Mouse (Mus musculus): ENCODE data around the gene Mapkapk2.
A peak's percentile ranks its signal among the peaks of the same experiment; 100 is the strongest.

Gene Mapkapk2

DNA sequence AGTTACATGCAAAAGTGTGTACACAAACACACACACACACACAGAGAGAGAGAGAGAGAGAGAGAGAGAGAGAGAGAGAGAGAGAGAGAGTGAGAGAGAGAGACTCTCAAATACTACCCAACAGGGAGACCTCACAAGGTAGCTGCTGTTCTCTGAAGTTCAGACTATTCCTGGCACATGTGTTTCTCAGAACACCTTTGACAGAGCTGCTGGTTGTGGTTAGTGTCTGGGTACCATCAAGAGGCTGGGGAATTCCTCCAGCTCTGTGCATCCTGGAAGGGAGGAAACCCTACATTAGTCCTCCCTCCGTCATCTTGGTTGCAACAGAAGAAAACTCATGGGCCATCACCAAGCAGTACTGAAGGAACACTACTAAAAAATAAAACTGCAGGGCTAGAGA, 16.9 kb downstream of the Mapkapk2 start:
- no peak for DNase-seq

DNA sequence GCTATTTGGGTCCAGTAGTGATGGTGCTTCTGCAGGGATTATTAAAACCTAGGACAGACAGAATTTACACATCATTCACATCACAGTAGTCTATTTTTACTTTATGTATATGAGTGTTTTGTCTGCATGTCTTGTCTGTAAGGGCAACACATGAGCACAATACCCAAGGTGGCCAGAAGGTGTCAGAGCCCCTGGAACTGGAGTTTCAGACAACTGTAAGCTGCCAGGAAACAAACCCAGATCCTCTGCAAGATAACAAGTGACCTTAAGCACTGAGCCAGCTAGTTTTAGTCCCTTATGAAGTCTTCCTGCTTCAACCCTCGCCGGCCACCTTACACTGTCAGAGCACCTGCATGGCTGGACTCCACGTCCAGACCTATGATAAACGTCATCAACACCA, 17.9 kb downstream of the Mapkapk2 start:
- peak; percentile 71 for DNase-seq

DNA sequence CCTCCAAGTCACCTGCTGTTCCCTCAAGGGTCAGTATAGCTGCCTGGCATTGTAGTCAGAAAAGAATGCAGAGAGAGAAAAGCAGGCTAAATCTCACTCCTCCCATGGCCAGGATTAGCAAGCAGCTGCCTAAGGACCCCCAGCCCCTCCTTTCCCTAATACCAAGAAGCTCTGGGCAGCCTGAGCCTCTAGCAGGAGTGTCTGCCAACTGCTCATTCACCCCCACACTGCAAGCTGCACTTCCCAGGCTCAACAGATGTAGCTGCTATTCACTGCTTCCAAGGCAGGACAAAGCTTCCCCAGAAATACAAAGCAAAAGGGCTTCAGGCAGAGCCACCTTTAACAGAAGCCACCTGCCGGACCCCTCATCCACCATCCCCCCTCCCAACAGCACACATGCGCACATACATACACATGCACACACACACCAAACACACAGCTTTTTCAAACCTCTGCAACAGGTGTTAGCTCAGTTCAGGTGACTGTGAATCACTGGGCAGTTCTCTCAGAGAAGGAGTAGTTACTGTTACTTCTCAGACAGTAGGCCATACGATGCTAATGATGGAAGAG, 18.8 kb downstream of the Mapkapk2 start:
- peak; percentile 30 for DNase-seq

DNA sequence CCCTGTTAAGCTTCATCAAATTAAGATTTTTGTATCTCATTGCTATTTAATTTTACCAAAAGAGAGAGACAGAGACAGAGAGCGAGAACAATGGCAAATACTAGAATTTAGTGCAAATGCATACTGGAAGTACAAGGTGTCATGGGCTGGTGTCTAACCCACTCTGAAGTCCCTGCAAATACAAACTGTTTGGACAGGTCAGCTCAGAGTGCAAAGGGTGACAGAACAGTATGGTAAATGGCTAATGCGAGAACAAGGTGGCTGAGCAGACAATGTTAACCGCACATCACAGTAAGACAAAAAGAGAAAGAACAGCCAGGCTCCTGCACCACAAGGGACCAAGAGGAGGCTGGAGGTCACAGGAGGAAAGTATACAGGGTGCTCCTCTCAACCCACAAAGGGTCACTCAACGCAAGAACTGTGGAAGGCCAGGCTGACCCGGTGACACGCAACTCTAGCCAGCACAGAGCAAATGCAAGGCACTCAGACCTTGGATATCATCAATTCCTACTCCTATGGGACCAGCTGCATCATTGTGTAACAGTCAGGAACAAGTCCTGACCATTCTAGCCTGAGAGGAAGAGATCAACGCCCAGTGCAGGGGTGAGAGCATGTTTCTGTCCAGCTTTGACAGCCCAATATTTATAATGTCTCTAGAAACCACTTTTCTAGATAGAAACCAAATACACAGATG, 22.4 kb downstream of the Mapkapk2 start:
- no peak for DNase-seq

DNA sequence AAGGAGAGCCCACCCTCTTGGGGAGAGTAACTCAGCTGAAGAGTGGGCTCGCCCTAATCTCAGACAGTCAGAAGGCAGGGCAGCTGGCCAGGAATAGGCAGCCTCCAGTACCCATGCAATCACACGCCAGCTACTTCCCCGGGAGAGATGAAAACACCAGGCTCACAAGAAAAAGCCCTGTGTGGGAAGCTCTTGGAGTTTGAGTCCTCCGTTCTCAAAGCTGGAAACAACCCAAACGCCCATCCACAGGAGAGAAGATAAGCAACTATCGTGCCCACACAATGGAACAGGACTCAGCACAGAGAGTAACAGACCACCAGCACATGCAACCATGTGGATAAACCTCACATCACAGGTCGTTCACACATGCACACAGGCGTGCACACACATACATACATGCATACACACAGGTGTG, 23.1 kb downstream of the Mapkapk2 start:
- no peak for DNase-seq

DNA sequence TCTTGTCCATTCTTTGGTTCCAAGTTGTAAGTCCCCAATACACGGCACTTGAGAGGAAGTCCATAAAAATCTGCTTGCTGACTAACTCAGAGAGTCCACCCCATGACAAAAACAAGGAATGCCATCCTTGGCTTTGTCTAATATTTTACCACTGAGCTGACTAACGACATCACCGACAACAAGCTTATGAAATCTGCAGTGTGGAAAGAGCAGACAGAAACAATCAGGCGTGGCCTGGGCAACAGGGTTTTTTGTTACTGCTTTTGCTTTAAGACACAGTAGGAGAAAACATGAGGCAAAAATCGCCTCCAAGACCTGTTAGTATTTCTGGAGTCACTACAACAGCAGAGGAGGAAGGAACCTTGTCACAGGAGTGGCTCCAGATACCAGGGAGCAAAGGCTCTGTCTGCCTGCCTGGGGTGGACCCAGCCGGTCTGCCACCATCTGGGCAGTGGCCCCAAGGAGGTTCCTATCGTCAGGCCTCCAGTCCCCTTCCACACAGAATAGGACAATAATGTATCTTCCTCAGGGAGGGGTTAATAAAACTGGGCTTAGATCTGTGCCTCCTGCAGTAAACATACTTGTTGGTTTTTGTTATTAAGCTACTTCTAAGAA, 25.1 kb downstream of the Mapkapk2 start:
- no peak for DNase-seq

DNA sequence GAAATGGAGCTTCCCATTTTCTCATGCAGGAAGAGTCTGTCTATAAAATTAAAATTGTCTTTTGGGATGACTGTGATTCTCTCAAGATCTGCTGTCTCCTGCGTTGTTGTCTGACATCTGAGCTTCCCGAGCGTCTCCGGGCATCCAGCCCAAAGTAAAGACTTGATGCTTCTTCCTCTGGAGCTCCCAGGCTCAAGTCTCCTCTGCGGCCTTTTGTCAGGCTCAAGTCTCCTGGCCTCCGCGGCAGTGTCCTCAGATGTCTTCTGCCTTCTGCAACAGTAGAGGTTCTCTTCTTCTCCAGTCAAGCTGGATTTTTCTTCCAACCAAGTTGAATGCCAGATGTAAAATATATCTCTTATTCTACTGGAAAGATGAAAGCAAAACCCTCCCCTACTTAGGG, 28.6 kb downstream of the Mapkapk2 start:
- no peak for DNase-seq

DNA sequence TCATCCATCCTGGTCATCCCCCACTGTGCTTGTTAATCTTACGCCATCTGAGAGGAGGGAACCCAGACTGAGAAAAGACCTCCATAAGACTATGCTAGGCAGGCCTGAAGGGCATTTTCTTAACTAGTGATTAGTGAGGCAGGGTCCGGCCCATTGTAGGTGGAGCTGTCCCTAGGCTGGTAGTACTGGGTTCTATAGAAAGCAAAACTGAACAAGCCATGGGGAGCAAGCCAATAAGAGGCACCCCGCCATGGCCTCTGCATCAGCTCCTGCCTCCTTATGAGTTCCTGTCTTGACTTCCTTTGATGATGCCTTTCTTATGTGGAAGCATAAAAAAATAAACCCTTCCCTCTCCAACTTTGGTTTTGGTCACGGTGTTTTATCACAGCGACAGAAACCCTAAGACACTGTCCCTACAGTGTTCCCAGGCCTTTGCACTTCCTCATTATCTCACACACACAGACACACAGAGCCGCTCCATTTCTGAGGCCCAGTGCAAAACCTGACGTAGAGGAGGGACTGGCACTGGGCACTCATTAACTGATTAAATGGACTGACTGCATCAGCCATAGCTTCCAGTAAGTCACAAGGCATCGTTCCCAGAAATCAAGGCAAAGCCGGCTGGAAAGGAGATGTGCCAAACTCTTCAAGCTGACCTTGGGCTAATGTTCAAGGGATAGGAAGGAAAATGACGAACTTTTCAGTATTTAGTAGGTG, 29.5 kb downstream of the Mapkapk2 start:
- no peak for DNase-seq

DNA sequence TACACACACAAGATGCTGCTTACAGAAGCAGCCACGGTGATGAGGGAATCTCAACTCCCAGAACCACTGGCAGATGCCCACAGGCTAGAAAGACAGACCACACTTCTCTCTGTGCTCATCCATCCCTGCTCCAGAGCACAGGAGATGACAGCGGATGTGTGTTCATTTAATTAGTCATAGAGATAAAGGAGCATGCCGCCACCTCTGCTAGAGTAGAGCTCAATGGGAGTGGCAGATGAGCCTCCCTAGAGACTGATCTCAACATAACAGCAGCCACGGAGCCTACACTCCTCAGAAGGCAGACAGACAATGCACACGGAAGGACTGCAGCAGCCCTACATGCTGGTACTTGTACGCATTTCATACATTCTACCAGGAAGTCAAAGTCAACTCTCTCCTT, 33.4 kb downstream of the Mapkapk2 start:
- no peak for DNase-seq

DNA sequence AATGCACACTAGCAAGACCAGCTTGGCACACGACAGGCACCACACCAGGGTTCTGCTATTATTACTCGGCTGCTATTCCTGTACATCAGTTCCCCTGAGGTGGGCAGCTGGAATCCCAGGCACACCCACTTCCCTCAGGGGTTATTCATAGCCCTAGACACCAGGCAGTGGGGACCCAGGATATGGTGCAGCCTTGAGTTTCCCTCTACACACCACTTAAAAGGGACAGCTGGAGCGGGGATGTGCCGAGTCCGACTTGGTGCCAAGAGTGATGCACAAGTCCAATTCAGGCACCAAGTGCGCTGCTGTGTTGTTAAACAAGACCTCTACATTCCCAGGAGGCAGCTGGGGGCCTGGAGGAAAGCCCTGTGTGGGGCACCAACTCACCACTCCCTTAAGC, 34.8 kb downstream of the Mapkapk2 start:
- DNase-seq, result no peak

DNA sequence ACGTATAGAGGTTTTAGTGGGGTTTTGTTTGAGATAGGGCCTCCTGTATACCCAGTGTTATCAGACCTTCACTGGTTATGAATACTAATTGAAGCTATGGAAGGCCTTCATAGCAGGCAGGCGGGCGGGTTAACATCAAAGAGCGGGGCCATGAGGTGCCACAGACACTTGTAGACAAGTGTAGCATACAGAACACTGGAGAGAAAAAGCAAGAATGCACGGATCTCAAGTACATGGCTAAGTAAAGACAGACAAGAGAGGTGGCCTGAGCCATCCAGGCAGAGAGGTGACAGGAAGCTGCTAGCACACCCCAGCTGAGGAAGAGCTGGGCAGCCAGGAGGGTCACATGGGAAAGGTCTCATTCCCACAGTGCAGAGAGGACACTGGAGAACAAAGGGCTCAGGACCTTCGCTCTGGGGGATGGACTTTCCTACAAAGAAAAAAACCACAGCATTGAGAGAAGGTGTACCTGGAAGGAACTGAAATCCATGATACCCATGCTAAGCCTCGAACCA, 35.8 kb downstream of the Mapkapk2 start:
- no peak for DNase-seq

DNA sequence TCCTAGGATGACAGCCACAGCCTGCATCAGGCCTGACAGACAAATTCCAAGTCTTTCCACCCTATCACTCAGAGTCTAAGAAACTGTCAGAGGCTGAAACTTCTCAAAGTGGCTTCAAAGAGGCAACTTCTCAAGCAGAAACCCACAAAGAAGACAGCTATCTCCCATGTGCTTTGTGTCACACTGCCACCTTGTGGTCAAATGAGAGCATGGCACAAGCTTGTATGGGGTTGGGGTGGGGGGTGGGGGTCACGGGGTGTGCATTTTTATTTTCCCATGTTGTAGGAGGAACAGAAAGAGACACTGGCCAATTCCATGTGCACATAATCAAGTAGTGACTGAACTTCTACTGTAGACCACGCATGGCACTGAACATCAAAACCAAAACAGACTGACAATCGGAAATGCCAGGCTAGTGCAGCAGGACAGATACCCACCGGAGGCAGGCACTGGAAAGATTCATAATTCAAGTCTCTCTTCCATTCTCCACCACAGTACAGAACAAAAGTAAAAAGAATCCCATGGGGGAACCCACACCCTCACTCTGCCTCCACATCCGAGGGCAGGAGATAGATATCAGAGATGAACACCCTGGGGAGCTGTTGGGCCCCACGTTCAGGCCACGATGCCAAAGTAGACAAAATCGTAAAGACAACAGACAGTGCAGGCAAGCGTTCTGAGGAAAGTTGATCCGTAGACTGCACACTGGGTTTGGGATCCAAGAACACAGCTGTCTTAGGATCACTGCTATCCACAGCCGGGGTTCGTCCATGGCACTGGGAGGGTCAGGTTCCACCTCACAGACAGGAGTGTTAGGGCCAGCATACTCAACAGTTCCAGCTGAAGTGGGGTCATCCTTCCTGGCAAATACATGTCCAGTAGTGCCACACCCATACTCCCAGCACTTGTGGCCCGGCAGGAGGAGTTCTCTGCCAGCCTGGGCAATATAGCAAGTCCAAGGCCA, 37.1 kb downstream of the Mapkapk2 start:
- peak; percentile 76 for DNase-seq

DNA sequence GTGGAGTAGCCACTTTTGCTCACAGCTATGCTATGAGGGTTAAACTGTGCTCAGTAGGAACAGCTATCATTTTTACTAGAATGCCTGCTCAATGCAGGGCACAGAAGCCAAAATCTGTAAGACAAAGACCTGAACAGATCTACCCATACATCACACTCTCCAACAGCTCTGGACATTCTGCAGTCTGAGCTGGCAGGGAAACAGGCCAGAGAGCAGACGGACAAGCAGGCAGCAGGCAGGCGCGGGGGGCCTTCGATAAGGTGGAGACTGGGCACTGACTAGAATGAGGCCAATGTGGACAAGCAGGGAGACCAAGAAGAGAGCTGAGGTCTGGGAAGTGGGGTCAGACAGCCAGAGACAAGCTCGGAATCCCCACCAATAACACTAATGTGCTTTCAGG, 37.8 kb downstream of the Mapkapk2 start:
- DNase-seq, result no peak

DNA sequence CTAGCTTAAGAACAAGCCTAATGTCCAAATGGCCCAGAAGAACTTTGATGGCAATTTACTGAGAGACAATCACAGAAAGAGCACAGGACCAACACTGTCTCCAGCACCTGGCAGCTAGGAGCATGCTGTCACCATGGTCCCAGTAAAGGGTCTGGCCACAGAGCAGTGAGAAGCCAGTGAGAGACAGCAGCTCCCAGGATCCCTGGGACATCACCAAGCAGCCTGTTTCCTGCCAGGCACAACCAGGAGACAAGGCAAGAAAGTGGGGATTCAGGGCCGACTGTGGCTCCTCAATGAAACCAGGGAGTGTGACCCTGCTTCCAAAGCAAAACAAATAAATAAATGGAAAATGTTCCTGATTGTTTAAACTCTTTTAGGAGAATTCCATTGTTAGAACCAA, 38.2 kb downstream of the Mapkapk2 start:
- no peak for DNase-seq

DNA sequence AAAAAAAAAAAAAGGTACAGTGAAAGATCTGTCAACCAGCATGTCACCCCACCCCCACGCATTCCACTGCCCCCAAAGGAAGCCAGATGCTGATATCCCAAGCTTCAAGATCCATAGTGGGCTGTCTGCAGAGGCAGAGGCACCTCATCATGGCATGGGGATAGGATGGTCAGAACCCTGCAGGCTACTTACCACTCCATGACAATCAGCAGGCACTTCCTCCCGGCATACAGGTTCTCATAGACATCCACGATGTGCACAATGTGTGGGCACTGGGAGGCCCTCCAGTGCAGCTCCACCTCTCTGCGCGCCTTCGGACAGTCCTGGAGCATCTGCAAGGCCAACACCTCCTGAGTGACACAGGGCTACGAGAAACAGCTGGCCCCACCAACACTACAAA, 39.2 kb downstream of the Mapkapk2 start:
- no peak for DNase-seq

DNA sequence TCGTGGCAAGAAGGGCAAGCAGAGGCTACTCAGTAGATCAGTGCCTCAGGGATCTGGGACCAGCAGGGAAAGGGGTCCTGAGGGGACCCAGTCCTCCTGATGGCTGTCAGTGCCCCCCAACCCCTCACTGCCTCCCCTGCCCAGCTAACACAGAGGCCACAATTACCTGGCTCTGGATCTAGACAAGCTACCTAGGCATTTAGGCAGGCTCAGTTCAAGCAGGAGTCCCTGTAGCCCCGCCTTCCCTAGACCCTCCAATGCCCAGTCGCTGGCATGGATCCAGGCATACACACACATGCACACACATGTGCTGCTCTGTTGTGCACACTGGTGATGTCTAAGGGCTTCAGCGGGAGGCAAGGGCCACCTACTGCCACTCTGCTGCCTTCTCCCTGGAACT, 43.4 kb downstream of the Mapkapk2 start:
- DNase-seq, result no peak

DNA sequence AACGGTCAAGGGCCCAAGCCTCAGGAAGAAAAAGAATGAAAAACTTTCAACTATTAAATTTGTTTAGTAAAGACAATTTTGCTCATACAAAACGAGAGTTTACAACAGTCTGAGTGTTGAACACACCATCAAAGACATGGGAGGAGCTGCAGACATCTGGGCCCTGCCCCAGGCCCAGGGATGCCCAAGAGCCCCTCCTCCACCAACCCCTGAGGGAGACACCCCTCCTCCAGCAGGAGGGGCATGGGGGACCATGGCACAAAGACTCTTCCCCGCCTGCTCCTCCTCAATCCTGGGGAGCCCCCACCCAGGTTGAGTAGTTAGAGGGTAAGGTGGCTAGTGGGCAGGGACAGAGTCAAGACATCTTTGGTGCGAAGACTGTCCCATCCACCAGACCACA, 44.0 kb downstream of the Mapkapk2 start:
- DNase-seq, result no peak

DNA sequence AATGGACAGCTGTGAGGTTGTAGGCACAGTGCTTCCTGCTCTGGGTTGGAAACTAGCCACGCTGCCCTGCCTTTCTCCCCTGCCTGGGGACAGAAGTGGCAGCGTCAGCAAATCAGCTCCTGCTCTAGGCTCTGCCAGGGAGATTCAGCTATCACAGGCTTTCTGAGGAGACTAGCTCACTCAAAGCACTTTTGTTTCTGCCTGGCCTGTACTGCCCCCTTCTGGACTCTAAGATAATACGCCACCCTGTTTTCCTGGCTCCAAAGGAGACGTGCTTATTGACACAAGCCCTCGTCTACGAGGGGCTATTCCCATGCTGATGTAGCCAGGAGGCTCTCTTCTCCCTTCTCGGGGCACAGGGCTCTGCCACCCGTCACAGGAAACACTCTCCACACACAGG, 44.4 kb downstream of the Mapkapk2 start:
- peak; percentile 64 for DNase-seq

DNA sequence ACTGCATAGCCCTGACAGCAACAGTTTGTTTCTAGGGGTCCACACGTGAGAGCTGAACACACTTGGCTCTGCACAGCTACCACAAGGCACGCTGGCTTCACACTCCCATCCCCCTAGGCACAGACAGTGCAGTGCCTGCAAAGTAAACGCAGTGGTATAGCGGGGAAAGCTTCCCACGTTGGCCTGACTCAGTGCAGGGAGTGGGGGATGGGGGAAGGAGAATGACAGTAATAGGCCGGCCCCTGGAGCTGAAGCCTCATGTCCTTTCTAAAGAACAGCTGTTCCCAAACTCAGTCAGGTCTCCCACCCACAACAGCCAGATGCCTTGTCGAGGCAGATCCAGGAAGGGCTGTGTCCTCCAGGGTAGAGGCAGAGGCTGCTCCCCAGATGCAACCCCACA, 46.6 kb downstream of the Mapkapk2 start:
- no peak for DNase-seq

DNA sequence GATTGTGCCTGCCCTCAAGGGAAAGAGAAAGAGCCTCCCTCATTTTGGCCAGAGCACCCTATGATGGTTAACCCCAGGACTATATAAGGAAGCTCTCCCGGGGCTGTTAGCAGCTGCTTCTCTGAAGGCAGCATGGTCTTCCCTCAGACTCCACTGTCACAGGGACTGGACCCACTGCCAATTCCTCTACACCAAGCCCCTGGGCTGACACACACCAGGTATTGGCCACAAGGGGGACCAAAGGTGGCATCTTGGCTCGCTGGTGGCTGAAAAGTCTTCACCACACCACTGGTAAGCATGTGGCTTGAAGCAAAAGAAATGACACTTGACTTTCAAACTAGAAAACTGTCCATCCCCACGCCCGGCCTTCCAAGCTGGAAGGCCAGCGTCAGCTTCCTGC, 47.0 kb downstream of the Mapkapk2 start:
- DNase-seq, result no peak

DNA sequence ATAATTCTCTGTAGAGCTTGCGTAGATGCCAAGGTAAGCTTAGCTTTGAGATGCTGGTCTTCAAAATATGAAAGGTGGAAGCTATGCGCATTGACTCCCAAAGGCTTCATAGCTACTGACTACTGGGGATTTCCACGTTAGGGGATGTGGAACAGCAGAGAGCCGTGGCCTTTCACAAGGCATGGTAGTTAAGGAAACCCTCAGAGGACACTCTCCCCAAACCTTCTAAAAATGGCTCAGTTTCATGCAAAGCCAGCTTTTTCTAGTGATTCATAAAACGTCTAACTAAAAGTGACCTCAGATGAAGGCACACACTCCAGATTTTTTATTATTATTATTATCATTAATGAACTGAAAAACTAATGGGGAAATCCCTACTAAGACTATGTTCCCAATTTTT, 47.6 kb downstream of the Mapkapk2 start:
- DNase-seq, result no peak

DNA sequence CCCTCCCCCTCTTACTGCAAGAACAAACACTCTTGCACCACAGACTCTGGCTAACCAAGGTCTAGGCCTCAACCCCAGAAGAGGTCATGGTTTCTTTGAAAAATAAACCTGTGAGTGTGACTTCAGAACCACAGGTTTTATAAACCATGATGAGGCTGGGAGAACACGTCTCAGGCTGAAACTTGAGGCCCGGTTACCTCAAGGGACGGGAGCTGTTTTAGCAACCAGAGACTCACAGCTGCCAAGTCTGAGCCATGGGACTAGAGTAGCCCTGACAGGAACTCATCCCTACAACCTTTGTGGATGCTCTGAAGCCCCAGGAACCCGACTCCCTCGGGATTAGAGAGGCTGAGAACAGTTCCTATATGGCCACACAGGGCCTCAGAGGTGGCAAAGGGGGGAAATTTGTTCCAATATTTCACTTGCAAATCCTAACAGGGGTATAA, 48.2 kb downstream of the Mapkapk2 start:
- DNase-seq, result no peak

DNA sequence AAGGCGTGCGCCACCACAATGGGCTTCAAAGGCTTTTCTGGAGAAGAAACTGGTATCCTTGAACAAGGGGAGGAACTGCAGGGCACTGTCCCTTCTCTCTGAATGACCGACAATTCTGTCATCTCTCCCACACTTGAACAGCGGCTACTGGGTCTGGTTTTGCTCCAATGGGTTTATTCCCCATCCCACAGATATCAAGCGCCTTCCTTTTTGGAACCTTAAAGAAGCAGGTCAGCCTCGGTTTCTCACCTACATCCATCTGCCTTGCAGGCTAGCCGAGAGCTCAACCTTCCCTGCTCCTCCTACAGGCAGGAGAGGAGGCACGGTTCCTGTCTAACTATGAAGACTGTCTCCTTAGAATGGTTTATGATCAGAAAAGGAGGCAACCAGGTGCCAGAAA, 48.7 kb downstream of the Mapkapk2 start:
- no peak for DNase-seq

All from thymus, postnatal 4 days (tissue).